Mouse (Mus musculus) kidney, embryonic 16.5 days (tissue): ENCODE measurements at regions not wholly inside any gene's neighbourhood (a gene's known extent, or its start where the extent isn't known, plus 50 kb on each side); places are given as distances from the start of the nearest gene placed in this dataset.

Experiments used
- ATAC-seq: fragments of 200-750 bp; cut with Nextera tagmentation; 2 replicates; pipeline ENCODE4 v1.8.0; 2017; ENCODE audit warnings: moderate TSS enrichment; ENCODE audit not compliant: low FRiP score, low TSS enrichment
- H3K27ac ChIP-seq: fragments of 300-500 bp; sonication (generic); 2 replicates; pipeline ENCODE4 v1.5.1; 2014; ENCODE audit warnings: low read length
- H3K27me3 ChIP-seq: fragments of 300-500 bp; sonication (generic); 2 replicates; pipeline ENCODE4 v1.6.1; 2014; ENCODE audit warnings: low read length, control low read depth, mixed read lengths; ENCODE audit not compliant: insufficient read depth
- H3K36me3 ChIP-seq: fragments of 300-500 bp; sonication (generic); 2 replicates; pipeline ENCODE4 v1.6.1; 2014; ENCODE audit warnings: low read length, control low read depth, mixed read lengths; ENCODE audit not compliant: insufficient read depth
- H3K4me1 ChIP-seq: fragments of 300-500 bp; sonication (generic); 2 replicates; pipeline ENCODE4 v1.6.1; 2014; ENCODE audit warnings: low read length, control low read depth, mixed read lengths; ENCODE audit not compliant: insufficient read depth
- H3K4me2 ChIP-seq: fragments of 300-500 bp; sonication (generic); replicated peaks from 2 replicates; pipeline ENCODE4 v1.6.1; 2014; ENCODE audit warnings: low read depth, low read length
- H3K4me3 ChIP-seq: fragments of 300-500 bp; sonication (generic); 2 replicates; pipeline ENCODE4 v1.5.1; 2014; ENCODE audit warnings: mild to moderate bottlenecking, low read length
- H3K9ac ChIP-seq: fragments of 300-500 bp; sonication (generic); replicated peaks from 2 replicates; pipeline ENCODE4 v1.6.1; 2014; ENCODE audit warnings: low read length
- H3K9me3 ChIP-seq: fragments of 300-500 bp; sonication (generic); 2 replicates; pipeline ENCODE4 v1.6.1; 2016; ENCODE audit warnings: low read length, control low read depth
- WGBS: fragments of 180-500 bp; shearing (Covaris S2); extraction: QIAGEN DNeasy Blood & Tissue Kit; methylation state at CpG from one replicate; pipeline ENCODE4 v1.1.7; 2014; 5-methylcytosine and 5-hydroxymethylcytosine counted together

DNA sequence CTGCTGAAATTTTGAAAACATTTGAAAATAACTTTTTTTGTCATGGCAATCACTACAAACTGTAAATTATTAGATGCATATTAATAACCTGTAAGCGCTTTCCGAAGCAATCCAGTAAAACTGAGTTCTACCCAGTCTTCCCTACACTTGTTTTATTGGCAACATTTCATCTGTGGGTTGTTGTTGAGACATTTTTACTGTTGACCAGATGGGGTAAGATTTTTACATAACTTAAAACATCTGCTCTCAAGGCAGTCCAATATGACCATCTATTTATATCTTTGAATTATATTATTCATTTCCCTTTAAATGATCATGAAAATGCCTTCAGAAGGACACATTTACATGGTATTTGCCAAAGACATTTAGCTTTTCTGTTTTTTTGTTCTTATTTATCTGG lies 520.5 kb downstream of the Olfm4 start:
- ATAC-seq = no peak
- Histone ChIP-seq H3K9me3 (no peaks in the 10 kb centered on the region), H3K4me2 (no peak overlapping the region), H3K4me3 (no peak overlapping the region), H3K36me3 (no peaks in the 10 kb centered on the region), H3K9ac (no peak overlapping the region), H3K27me3 (no peaks in the 10 kb centered on the region), H3K4me1 (no peaks in the 10 kb centered on the region), H3K27ac (no peak overlapping the region)
- 89% methylated on average over 2 of the region's 2 CpGs for WGBS

DNA sequence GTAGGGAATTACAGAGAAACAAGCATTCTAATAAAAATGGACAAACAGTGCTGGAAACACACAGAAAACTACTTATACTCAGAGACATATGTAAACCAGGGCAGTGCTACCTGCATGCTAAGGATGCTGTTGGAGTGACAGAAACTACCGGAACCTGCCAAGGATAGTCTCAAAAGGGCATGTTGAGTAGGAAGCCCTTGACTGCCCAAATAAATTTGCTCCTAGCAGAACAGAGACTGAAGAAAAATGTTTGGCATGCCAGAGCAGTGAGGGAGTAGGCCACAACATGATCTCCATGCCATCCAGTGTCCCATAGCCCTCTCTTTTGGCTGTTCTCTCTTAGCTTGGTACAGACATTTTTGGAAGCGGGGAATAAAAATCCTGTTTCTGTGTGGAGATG lies 532.7 kb downstream of the Olfm4 start:
- H3K27me3 ChIP-seq = no peaks in the 10 kb centered on the region
- H3K4me3 ChIP-seq = no peak overlapping the region
- no peak overlapping the region for H3K4me2 ChIP-seq
- H3K27ac ChIP-seq = no peak overlapping the region
- no peaks in the 10 kb centered on the region for H3K36me3 ChIP-seq
- no peaks in the 10 kb centered on the region for H3K9me3 ChIP-seq
- no peak for ATAC-seq
- H3K9ac ChIP-seq = no peak overlapping the region
- no peaks in the 10 kb centered on the region for H3K4me1 ChIP-seq
- 96% methylated on average over 2 of the region's 2 CpGs for WGBS

DNA sequence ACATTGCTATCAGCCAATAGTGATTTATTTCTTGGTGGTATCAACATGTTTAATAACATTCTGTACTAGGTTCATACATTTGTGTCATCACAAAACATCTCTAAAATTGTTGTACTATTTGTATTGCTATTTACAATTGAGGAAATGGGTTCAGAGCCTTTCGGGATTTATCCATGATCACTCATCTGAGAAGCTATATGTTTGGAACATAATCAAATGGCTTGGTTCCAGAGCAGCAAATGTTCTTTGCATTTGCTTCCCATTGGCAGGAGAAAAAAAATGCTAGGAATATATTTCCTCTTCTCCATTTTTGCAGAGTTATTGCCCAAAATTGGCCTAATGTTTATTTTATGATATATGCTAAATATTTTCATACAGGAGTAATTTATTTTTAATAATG lies 537.3 kb downstream of the Olfm4 start:
- no peak for ATAC-seq
- H3K9ac ChIP-seq = no peak overlapping the region
- H3K4me3 ChIP-seq = no peak overlapping the region
- H3K4me2 ChIP-seq = no peak overlapping the region
- H3K27me3 ChIP-seq = no peaks in the 10 kb centered on the region
- H3K4me1 ChIP-seq = no peaks in the 10 kb centered on the region
- WGBS = 71% methylated on average over 1 of the region's 1 CpGs
- no peak overlapping the region for H3K27ac ChIP-seq
- no peaks in the 10 kb centered on the region for H3K36me3 ChIP-seq
- H3K9me3 ChIP-seq = no peaks in the 10 kb centered on the region

- H3K4me1 ChIP-seq = no peaks in the 10 kb centered on the region
- H3K4me2 ChIP-seq = no peak overlapping the region
- H3K9ac ChIP-seq = no peak overlapping the region
- H3K4me3 ChIP-seq = no peak overlapping the region
- no peaks in the 10 kb centered on the region for H3K36me3 ChIP-seq
- H3K9me3 ChIP-seq = no peaks in the 10 kb centered on the region
- ATAC-seq = no peak
- H3K27me3 ChIP-seq = no peaks in the 10 kb centered on the region
- WGBS = 61% methylated on average over 1 of the region's 1 CpGs
- no peak overlapping the region for H3K27ac ChIP-seq
These were observed 537.8 kb downstream of the Olfm4 start for GRCm38 (mm10) chr14:80521631-80522030.

DNA sequence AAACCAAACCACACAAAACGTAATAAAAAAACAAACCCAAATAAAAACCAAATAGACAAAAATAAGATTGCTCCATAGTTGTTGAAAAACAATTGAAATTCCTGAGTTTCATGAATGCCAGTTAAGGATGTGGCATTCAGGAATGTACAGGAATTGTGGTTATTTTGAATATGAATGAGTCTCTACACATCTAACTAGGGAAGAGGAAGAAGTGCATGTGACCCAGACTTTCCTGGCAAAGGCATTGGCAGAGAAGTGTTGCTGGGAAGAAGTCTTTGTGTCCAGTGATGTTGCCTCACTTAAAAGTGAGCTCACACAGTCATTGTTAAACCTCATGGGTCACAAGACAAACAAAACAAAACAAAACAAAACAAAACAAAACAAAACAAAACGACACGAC lies 538.7 kb downstream of the Olfm4 start:
- no peaks in the 10 kb centered on the region for H3K36me3 ChIP-seq
- no peak overlapping the region for H3K27ac ChIP-seq
- no peaks in the 10 kb centered on the region for H3K27me3 ChIP-seq
- no peak for ATAC-seq
- H3K9ac ChIP-seq = no peak overlapping the region
- no peak overlapping the region for H3K4me3 ChIP-seq
- no peaks in the 10 kb centered on the region for H3K4me1 ChIP-seq
- no peak overlapping the region for H3K4me2 ChIP-seq
- H3K9me3 ChIP-seq = no peaks in the 10 kb centered on the region
- 72% methylated on average over 3 of the region's 3 CpGs for WGBS

DNA sequence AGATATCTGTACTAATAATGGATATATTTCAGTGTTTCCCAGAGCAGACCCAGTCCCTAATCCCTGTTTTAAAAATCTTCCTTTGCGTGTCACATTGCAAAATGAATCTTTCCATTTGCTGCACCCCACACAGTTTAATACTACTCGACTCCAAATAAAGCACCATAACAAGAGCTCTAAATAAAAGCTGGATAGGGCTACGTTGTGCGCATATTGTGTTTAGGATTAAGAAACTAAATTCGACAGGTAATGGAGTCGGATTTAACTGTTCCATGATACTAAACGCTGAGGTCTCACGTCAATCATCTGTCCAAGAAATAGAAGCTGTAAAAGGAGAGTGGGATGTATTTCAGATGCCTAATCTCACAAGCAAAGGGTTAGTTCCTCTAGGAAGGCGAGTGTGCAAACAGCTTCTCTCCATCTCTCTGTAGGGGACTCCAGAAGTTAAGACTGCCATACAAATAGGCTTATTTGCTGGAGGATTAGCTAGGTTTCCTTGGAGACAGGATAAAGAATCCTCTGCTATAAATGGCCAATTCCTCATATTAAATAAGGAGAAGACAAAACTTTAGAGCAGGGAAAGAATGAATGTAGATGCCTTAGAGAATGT lies 544.6 kb downstream of the Olfm4 start:
- no peaks in the 10 kb centered on the region for H3K36me3 ChIP-seq
- no peak for ATAC-seq
- H3K4me1 ChIP-seq = no peaks in the 10 kb centered on the region

DNA sequence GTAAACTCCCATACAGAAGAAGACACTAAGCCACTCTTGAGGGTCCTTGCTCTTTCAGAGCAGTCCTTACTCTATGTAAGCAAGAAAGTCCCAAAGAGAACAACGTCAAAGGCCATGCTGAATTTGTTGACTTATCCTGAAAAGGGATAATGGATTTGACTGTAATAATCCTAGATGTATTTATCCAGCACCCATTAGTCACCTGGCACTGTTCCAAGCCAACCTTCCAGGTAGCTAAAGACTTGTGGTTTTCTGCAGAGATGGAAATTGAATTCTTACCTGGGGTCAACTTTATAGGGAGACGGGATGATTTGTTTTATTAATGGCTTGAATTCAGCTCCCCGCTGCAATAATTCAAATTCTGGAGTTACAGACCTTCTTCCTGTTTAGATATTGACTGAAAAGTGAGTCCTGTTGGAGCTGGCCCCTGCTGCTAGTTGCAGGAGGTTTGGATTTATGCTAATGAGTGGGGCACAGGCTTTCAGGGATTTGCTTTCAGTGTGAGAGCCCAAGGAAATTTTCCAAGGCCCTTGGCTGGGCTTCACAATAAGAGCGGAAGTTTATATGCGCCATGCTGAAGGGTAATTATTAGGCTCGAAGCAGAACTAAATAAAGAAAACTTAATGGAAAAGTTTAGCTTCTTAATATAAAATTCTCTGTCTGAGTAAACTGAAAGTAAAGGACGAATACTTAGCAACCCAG lies 552.3 kb downstream of the Olfm4 start:
- H3K9me3 ChIP-seq = no peaks in the 10 kb centered on the region
- no peak overlapping the region for H3K4me2 ChIP-seq
- ATAC-seq = no peak
- no peak overlapping the region for H3K27ac ChIP-seq
- WGBS = 54% methylated on average over 7 of the region's 7 CpGs
- H3K27me3 ChIP-seq = no peaks in the 10 kb centered on the region
- H3K4me1 ChIP-seq = no peaks in the 10 kb centered on the region
- no peaks in the 10 kb centered on the region for H3K36me3 ChIP-seq
- H3K9ac ChIP-seq = no peak overlapping the region
- H3K4me3 ChIP-seq = no peak overlapping the region

More for the DNA sequence above, 544.6 kb downstream of the Olfm4 start:
- Histone ChIP-seq H3K27me3 (no peaks in the 10 kb centered on the region), H3K27ac (no peak overlapping the region), H3K9ac (no peak overlapping the region), H3K9me3 (no peaks in the 10 kb centered on the region), H3K4me3 (no peak overlapping the region), H3K4me2 (no peak overlapping the region)
- 78% methylated on average over 9 of the region's 9 CpGs for WGBS

DNA sequence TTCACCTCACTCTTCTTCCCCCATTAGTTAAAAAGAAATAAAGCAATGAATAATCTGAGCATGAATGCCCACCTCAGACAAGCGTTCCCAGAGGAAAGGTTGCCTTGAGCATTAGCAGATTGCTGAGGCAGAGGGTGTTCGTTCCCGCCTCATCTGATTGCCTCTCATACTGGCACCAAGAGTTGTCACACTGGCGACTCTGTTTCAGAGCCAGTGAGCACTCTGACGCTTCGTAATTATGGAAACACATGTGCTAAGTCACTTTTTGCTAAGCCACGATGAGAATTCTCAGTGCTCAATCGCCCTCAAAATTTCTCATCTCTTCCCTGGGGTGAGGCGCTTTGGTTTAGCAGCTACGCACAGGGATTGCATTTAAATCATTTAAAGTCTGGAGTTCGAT lies 576.1 kb downstream of the Olfm4 start:
- WGBS = 73% methylated on average over 11 of the region's 11 CpGs

More for the DNA sequence above, 576.1 kb downstream of the Olfm4 start:
- Histone ChIP-seq H3K4me2 (no peak overlapping the region), H3K27me3 (no peaks in the 10 kb centered on the region), H3K9me3 (no peaks in the 10 kb centered on the region), H3K4me1 (no peaks in the 10 kb centered on the region), H3K9ac (no peak overlapping the region), H3K27ac (no peak overlapping the region), H3K4me3 (no peak overlapping the region), H3K36me3 (no peaks in the 10 kb centered on the region)
- no peak for ATAC-seq
